Mouse (Mus musculus) liver, postnatal 0 days (tissue): Measurements from ENCODE around the gene Anxa4.

Source experiments
- CTCF ChIP-seq: sonication (generic); IDR thresholded peaks from 2 replicates; pipeline ENCODE4 v1.5.1; 2016; ENCODE audit warnings: antibody characterized with exemption, low read depth
- EP300 ChIP-seq: IDR thresholded peaks from 2 replicates; pipeline ENCODE4 v1.6.1; 2016; ENCODE audit warnings: antibody characterized with exemption, low read depth, mild to moderate bottlenecking

DNA sequence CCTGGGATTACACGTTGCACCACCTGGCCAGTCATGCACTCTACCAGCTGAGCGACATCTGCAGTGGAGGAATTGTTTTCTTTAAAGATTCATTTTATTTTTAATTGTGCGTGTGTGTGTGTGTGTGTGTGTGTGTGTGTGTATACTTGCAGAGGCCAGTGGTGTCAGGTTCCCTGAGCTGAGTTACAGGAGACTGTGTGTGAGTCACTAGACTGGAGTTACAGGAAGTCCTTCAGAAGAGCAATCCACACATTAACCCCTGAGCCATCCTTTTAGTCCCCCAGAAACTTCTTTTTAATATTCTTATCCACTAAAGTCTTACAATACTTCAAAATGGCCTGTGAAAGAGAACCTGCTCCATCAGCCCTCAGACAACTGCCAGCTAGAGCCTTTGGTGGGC lies 11.3 kb upstream of the Anxa4 start:
- TF ChIP-seq CTCF (no peak), EP300 (no peak)
